Mouse (Mus musculus) E14TG2a.4 (cell line): ENCODE measurements at regions not wholly inside any gene's neighbourhood (a gene's known extent, or its start where the extent isn't known, plus 50 kb on each side); places are given as distances from the start of the nearest gene placed in this dataset.
A peak's percentile ranks its signal among the peaks of the same experiment; 100 is the strongest.

ENCODE experiments used
- CTCF ChIP-seq: conservative IDR thresholded peaks from 2 replicates; pipeline ENCODE4 v1.5.1; 2014; ENCODE audit warnings: low read length
- POU5F1 ChIP-seq: IDR thresholded peaks from 2 replicates; pipeline ENCODE4 v1.6.1; 2014; ENCODE audit warnings: low read length, borderline replicate concordance

DNA sequence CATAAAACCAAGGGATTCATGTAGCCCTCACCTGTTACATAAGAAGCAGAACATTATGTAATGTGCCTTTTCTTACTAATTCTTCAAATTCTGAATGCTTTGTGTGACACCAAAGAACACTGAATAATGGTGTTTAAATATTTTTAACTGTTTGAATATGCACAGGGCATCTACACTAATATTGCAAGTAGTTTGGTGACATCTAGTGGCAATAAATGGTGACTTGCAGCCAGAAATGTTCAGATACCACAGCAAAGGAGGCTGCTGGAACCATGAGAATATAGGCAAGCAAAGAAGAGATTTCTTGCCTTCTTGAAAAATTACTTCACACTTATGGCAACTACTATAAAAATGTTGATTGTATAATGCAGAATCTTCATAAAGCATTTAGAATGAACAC is 159.6 kb upstream of the G2e3 start:
- peak; percentile 38; the same call in 1 of the 2 replicates for TF ChIP-seq CTCF
- no peak for TF ChIP-seq POU5F1
